In the genomic region with DNA sequence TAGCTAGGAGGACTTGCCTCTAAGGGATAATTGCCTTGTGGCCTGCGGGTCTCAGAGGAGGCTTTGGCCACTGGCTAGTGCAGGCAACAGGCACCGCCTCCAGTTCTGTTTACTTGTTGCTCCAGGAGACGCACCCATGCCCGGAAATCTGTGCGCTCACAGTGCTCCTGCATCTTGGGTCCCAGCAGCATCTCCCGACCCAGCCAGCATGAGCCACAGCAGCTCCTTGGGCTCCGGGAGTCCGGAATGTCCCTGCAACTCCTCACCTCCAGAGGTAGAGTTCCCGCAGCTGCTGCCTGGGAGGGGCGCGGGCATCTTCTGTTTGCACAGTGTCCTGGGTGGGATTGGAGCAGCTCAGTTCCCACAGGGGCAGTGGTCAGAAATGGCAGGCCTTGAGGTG, we compare ENCODE assay signal across 11 mouse cellular contexts. TPM values are rescaled to one million over a fixed set of nuclear protein-coding genes. Genes with fewer than 3 reads are reported as not detected.
DNase-seq lines count a peak whose midpoint lies in the region; ATAC-seq and TF ChIP-seq lines count a peak whose summit lies in the region.
"Had no signal": no experiment of that assay in that cellular context is flagged by ENCODE, and none has a peak within 500 bp of the region (broad histone marks: within the 10 kb centered on the region; RNA-seq: fewer than 3 reads in every experiment).

A gene (plus strand): TSS at position 148 of the 400 bp plus-strand sequence.

- no peaks in the 10 kb centered on the region for H3K79me2 ChIP-seq in myocyte (ENCODE audit: control insufficient read depth, insufficient read depth)

- H3K4me2 ChIP-seq in heart, embryonic 12.5 days = no peak within 1 kb of the TSS
- H3K4me2 ChIP-seq in myocyte (ENCODE audit: low read depth) = peak within 1 kb of the TSS; percentile 22
- H3K4me2 ChIP-seq: heart, embryonic 15.5 days; limb, embryonic 15.5 days had no signal

- H3K27me3 ChIP-seq in heart, embryonic 12.5 days (replicated peaks) = no peaks in the 10 kb centered on the region
- no peaks in the 10 kb centered on the region for H3K27me3 ChIP-seq in ES-Bruce4 (ENCODE audit: control insufficient read depth, insufficient read depth, low read length, poor library complexity, severe bottlenecking)
- no peaks in the 10 kb centered on the region for H3K27me3 ChIP-seq in myocyte (ENCODE audit: control insufficient read depth, insufficient read depth, insufficient read length)
- H3K27me3 ChIP-seq: heart, embryonic 15.5 days; limb, embryonic 15.5 days had no signal

- ATAC-seq in heart, embryonic 12.5 days (ENCODE audit: insufficient number of reproducible peaks, low FRiP score) = no peak
- ATAC-seq in monocyte, adult 5-6 weeks (replicated peaks; ENCODE audit: insufficient number of reproducible peaks, low FRiP score, low TSS enrichment, poor library complexity, severe bottlenecking) = no peak

- TF ChIP-seq CTCF in ES-Bruce4 (IDR thresholded peaks at IDR 0.05; ENCODE audit: low read depth, low read length) = no peak
- TF ChIP-seq CTCF in gastrocnemius, adult 2 months (IDR thresholded peaks at IDR 0.05) = no peak
- TF ChIP-seq CTCF in layer of hippocampus, adult 2 months (conservative IDR thresholded peaks at IDR 0.05) = no peak

- H3K9ac ChIP-seq in heart, embryonic 12.5 days = no peak within 1 kb of the TSS
- peak within 1 kb of the TSS; percentile 5 for H3K9ac ChIP-seq in ES-Bruce4 (ENCODE audit: low read depth, poor library complexity, severe bottlenecking)
- H3K9ac ChIP-seq: heart, embryonic 15.5 days; limb, embryonic 15.5 days had no signal

- H3K36me3 ChIP-seq in heart, embryonic 12.5 days = no peaks in the 10 kb centered on the region
- no peaks in the 10 kb centered on the region for H3K36me3 ChIP-seq in ES-Bruce4 (ENCODE audit: control insufficient read depth, insufficient read depth, low read length, poor library complexity, severe bottlenecking)
- H3K36me3 ChIP-seq in myocyte (ENCODE audit: control insufficient read depth, insufficient read depth) = no peaks in the 10 kb centered on the region
- H3K36me3 ChIP-seq: heart, embryonic 15.5 days; limb, embryonic 15.5 days had no signal

- intact Hi-C loops in gastrocnemius, adult 2 months (cut with DNase I) = no loop called here

- H3K4me3 ChIP-seq in heart, embryonic 12.5 days = no peak within 1 kb of the TSS
- H3K4me3 ChIP-seq in ES-Bruce4 (ENCODE audit: low read depth, low read length) (peak within 1 kb of the TSS; percentile 52), myocyte (no peak within 1 kb of the TSS)
- peak within 1 kb of the TSS; percentile 57 for H3K4me3 ChIP-seq in gastrocnemius, adult 2 months
- H3K4me3 ChIP-seq in layer of hippocampus, adult 2 months = no peak within 1 kb of the TSS
- H3K4me3 ChIP-seq: heart, embryonic 15.5 days; limb, embryonic 15.5 days had no signal

- no peak within 1 kb of the TSS for H3K27ac ChIP-seq in heart, embryonic 12.5 days (ENCODE audit: poor library complexity, severe bottlenecking)
- peak within 1 kb of the TSS; percentile 89 for H3K27ac ChIP-seq in ES-Bruce4 (ENCODE audit: insufficient read depth, low read length)
- H3K27ac ChIP-seq in gastrocnemius, adult 2 months = peak within 1 kb of the TSS; percentile 28
- H3K27ac ChIP-seq in layer of hippocampus, adult 2 months = no peak within 1 kb of the TSS
- H3K27ac ChIP-seq: heart, embryonic 15.5 days; limb, embryonic 15.5 days had no signal

- peak; percentile 38 to 45 for DNase-seq in heart, adult 18-20 months
- peak; percentile 52 for DNase-seq in gastrocnemius, adult 2 months
- DNase-seq in spleen, adult 12 weeks (ENCODE audit: low spot score) = no peak
- DNase-seq in layer of hippocampus, adult 2 months (ENCODE audit: low spot score in 2 of 2) = no peak
- DNase-seq: cerebellum, postnatal 14 days had no signal

- 46% methylated on average over 11 of the region's 11 CpGs for WGBS in heart, embryonic 12.5 days

- peak; percentile 72; the same call in 1 of the 2 replicates for TF ChIP-seq EP300 in ES-Bruce4 (IDR thresholded peaks at IDR 0.05; ENCODE audit: insufficient read depth, low read depth, low read length)

- no peaks in the 10 kb centered on the region for H3K4me1 ChIP-seq in heart, embryonic 12.5 days (replicated peaks)
- peaks cover 3% of the 10 kb centered on the region for H3K4me1 ChIP-seq in ES-Bruce4 (ENCODE audit: control insufficient read depth, insufficient read depth, low read length)
- H3K4me1 ChIP-seq: heart, embryonic 15.5 days; limb, embryonic 15.5 days had no signal

- TF ChIP-seq POLR2A in ES-Bruce4 (IDR thresholded peaks at IDR 0.05; ENCODE audit: insufficient read depth, low read length) (no peak), myocyte (IDR thresholded peaks at IDR 0.05; ENCODE audit: insufficient read length, low read depth) (no peak)

- no peak within 1 kb of the TSS for H3ac ChIP-seq in myocyte (ENCODE audit: control insufficient read depth, insufficient read length)

- H3K9me3 ChIP-seq in heart, embryonic 12.5 days (replicated peaks) = 0 out of 2 replicates have a peak, but pooled peaks cover 3% of the 10 kb centered on the region
- no peaks in the 10 kb centered on the region for H3K9me3 ChIP-seq in ES-Bruce4 (replicated peaks; ENCODE audit: control insufficient read depth, insufficient read depth, low read length, poor library complexity, severe bottlenecking)
- H3K9me3 ChIP-seq: heart, embryonic 15.5 days; limb, embryonic 15.5 days had no signal

TF ChIP-seq in myocyte, 11 proteins besides CTCF, POLR2A, EP300 and RAD21:
- no peak for TF ChIP-seq REST (IDR thresholded peaks at IDR 0.05; ENCODE audit: insufficient read depth, insufficient read length)
- TF ChIP-seq MYOG (IDR thresholded peaks at IDR 0.05; ENCODE audit: control insufficient read depth in 1 of 3, insufficient read depth in 1 of 3, insufficient read length in 2 of 3, low read depth in 2 of 3) = no peak
- TF ChIP-seq POLR2AphosphoS2 (IDR thresholded peaks at IDR 0.05; ENCODE audit: insufficient read length, low read depth) = no peak
- TF ChIP-seq USF1 (IDR thresholded peaks at IDR 0.05; ENCODE audit: low read depth) = no peak
- TF ChIP-seq TCF3 (IDR thresholded peaks at IDR 0.05; ENCODE audit: insufficient read length, low read depth) = no peak
- no peak for TF ChIP-seq MAX (IDR thresholded peaks at IDR 0.05; ENCODE audit: low read depth)
- TF ChIP-seq CEBPB (IDR thresholded peaks at IDR 0.05; ENCODE audit: insufficient read depth, poor library complexity, severe bottlenecking) = no peak
- TF ChIP-seq MYOD1 (IDR thresholded peaks at IDR 0.05; ENCODE audit: control insufficient read depth in 1 of 3, insufficient read length in 2 of 3, low read depth in 2 of 3) = no peak
- TF ChIP-seq TCF12 (IDR thresholded peaks at IDR 0.05; ENCODE audit: insufficient read depth, poor library complexity, severe bottlenecking) = no peak

RNA-seq across cellular contexts. Expression of the gene that starts here (rescaled TPM):
- under 1 TPM; 0.21 to 0.62 TPM for total RNA-seq in heart, adult 18-20 months (2021)
- not detected in 2 replicates for polyA plus RNA-seq in heart, embryonic 12.5 days (2016; fragmentation: Nextera tagmentation; extraction: Ambion mirVana)
- 4.2 and 6.8 TPM in 2 replicates for polyA plus RNA-seq in ES-Bruce4 (2011; ENCODE audit: insufficient read depth, insufficient read length, low read depth, missing spikeins)
- under 1 TPM; 0.46 to 0.67 TPM for total RNA-seq in gastrocnemius, adult 2 months (2021)
- polyA plus RNA-seq in myocyte (2012; fragmentation: generic; extraction: Trizol) = 0.05 TPM
- 0.19 TPM in 1 of 3 replicates, not detected in the others for total RNA-seq in monocyte, adult 5-6 weeks (2017)
- under 1 TPM; 0.41 to 0.54 TPM for total RNA-seq in layer of hippocampus, adult 2 months (2021)
- polyA plus RNA-seq: heart, embryonic 15.5 days had no signal

Comparison
In these comparisons a context has a peak if more than half of its experiments do, and no peak if none do; other contexts are left out.
1. Peak in DNase-seq in heart, adult 18-20 months; RNA of the gene not detected or under 1 TPM.
2. Peak in DNase-seq, H3K4me3 ChIP-seq and H3K27ac ChIP-seq in gastrocnemius, adult 2 months; RNA of the gene not detected or under 1 TPM.